Mouse (Mus musculus) testis, postnatal 10 days (tissue): ENCODE measurements around the gene Abhd18.
A peak's percentile ranks its signal among the peaks of the same experiment; 100 is the strongest.

Experiments
- DNase-seq: peaks from one replicate; pipeline ENCODE4 v3.0.0; 2021; ENCODE audit warnings: low spot score

Gene Abhd18

GRCm38 (mm10) chr3:40950601-40951201, 103.9 kb downstream of the Abhd18 start:
- DNase-seq = peak; percentile 62

DNA sequence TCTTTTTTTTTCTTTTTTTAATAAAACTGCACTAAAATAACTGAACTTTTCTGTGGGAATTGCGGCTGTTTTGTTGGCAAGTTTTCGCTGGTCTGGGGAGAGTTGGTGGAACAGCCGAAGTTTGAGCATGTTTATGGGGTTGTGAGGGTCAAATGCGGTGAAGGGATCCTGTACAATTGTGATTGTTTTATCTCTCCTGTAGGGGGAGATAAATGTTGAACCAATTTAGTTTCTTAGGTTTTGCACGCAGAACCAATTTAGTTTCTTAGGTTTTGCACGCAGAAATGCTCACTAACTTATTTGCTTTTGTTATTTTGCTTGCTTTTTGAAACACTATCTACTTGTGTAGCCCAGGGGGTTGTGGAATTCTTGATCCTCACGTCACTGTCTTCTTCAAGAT, 104.6 kb downstream of the Abhd18 start:
- DNase-seq = no peak

- DNase-seq = no peak
These were observed 105.8 kb downstream of the Abhd18 start for GRCm38 (mm10) chr3:40952606-40953005.

DNA sequence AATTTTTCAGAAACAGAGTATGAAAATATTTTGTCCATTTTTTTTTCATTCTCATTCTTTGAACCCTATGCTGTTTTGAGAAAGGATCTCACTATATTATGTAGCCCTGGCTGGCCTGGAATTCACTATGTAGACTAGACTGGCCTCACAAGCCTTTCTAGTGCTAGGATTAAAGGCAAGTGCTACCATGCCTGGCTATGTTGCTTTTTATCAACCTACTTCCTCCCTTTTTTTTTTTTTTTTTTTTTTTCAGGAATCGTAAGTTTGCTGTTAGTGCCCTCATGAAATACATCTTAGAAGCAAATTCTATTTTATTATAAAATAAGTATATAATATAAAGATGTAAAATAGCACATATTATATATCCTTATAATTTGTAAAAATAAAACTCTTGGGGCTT, 108.0 kb downstream of the Abhd18 start:
- no peak for DNase-seq

DNA sequence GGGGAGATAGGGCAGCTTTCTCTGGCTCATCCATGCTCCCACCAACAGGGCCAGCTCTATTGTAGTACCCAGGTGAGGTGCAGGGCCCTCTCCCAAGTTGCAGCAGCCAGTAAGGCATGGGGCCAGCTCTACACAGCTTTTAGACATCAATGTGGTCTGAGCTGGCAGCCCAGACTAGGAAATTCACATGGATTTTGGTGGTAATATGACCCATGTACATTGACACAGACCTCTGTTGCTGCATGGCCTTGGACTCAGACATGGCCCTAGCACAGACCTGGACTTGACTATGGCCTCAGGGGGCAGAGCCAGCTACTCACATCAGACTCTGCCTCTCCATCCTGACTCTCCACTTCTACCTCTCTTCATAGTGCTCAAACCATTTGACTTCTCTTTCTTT, 112.1 kb downstream of the Abhd18 start:
- DNase-seq = no peak

GRCm38 (mm10) chr3:40980758-40981157, 134.0 kb downstream of the Abhd18 start:
- DNase-seq = no peak

GRCm38 (mm10) chr3:40987539-40987938, 140.8 kb downstream of the Abhd18 start:
- no peak for DNase-seq
